Mouse (Mus musculus) B cell, adult 62 days (primary cell): ENCODE results near the gene Otud7b. TPM values are rescaled to one million over a fixed set of nuclear protein-coding genes. Genes with fewer than 3 reads are reported as not detected.

Experiments used
- total RNA-seq: library from RNA; stranded (reverse); gene quantifications from 4 replicates; pipeline ENCODE4 v1.2.4, GENCODE M21; 2023

The Otud7b gene
- total RNA-seq, result 47.2 to 62.4 TPM (median 53.9 TPM) in 4 replicates

GRCm38 (mm10) chr3:96104261-96105065 lies at the start of gene Otud7b:
Gene Otud7b (plus strand): TSS chr3:96104527.

DNA sequence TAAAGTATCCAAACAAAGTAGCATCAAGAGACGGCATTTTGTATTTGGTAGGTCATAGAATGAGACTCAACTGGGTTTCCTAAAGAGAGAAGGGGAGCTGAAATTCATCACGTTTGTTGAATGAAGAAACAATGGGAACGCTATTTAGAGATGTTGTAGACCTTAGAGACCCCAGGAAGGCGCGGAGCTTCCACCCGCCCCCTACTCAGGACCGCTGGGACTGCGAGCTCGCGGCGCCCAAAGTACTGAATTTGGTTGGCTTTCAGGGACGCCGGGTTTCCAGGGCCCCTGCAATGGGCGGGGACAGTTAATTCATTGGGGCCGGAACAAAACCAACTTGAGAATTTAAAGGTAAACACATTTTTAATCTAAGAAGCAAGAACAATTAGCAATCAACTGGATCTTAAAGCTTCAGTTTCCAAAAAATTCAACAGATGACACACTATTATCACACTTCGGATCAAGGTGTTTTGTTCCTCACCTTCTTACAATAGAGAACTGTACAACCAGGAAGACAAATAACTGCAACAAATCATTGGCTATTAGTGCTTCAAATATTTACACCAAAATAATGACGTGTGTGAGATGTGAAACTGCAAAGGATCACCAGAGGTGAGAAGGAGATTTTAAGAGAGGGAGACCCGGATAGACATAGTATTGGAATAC lies 46.0 kb upstream of the Otud7b start, which contains the start of gene Vps45:
Vps45 (minus strand) TSS at position 236 of the 666 bp plus-strand sequence.

GRCm38 (mm10) chr3:96161869-96162840 lies 57.8 kb downstream of the Otud7b start, which contains the start of gene Mtmr11:
Gene Mtmr11 (plus strand): TSS chr3:96162004.

GRCm38 (mm10) chr3:96172197-96173178 lies 68.2 kb downstream of the Otud7b start, which contains the start of gene Sf3b4:
Gene Sf3b4 (plus strand): TSS chr3:96172332.

DNA sequence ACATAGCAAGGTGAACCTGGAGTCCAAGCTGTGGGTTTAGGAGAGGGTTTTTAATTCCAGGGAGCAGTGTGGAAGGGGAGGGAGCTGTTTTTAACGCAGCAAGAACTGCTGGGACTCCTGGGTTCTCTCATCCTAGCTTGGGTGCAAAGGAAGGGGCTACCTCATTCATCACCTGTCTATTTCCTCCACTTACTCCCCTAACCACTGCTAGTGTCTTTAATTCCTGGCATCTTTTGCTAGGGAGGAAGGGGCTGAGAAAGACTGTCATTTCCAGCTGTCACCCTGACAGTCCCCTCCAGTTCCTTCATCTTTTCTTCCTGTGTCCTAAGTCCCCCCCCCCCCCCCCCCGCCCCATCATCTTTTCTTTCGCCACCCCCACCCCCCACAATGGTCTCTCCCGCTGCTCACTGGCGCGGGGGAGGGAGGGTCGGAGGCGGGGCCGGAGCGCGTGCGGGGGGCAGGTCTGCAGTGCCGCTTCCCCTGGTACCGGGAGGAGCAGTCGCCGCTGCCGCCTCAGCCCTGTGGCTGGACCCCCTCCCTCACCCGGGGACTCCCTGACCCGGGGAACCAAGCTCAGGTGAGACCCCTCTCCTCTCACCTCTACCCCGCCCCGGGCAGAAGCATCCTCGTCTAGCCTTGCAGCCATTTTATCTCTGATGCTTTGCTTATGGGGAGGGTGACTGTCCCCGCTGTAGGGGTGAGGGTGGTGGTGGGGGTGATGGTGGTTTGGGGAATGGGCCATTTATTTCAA lies 76.6 kb downstream of the Otud7b start, which contains the start of gene Sv2a:
Sv2a (plus strand) TSS at position 425 of the 751 bp plus-strand sequence.

Other genes with a start within 250 kb of the Otud7b start
- gene Prpf3, start 248.6 kb upstream of the Otud7b start, total RNA-seq, result 91.6 to 109 TPM (median 97.6 TPM) in 4 replicates
- gene Mrps21, start 233.0 kb upstream of the Otud7b start, total RNA-seq, result 90.6 to 114 TPM (median 96.0 TPM) in 4 replicates
- gene Ciart, start 222.3 kb upstream of the Otud7b start, total RNA-seq, result 239 to 260 TPM (median 248 TPM) in 4 replicates
- gene BC028528, start 212.5 kb upstream of the Otud7b start, total RNA-seq, result 56.7 to 71.3 TPM (median 66.1 TPM) in 4 replicates
- gene Aph1a, start 210.6 kb upstream of the Otud7b start, total RNA-seq, result 54.4 to 67.2 TPM (median 56.9 TPM) in 4 replicates
- gene Car14, start 199.8 kb upstream of the Otud7b start, total RNA-seq, result not detected in 4 replicates
- gene Anp32e, start 175.3 kb upstream of the Otud7b start, total RNA-seq, result 98.0 to 114 TPM (median 107 TPM) in 4 replicates
- gene Plekho1, start 108.5 kb upstream of the Otud7b start, total RNA-seq, result 189 to 205 TPM (median 195 TPM) in 4 replicates
- 11.6 to 26.4 TPM (median 18.2 TPM) in 4 replicates for gene Vps45, start 46.1 kb upstream of the Otud7b start, total RNA-seq
- 1.3 to 3.2 TPM (median 2.4 TPM) in 4 replicates for gene Mtmr11, start 57.5 kb downstream of the Otud7b start, total RNA-seq
- gene Sf3b4, start 67.8 kb downstream of the Otud7b start, total RNA-seq, result 85.7 to 87.5 TPM (median 86.2 TPM) in 4 replicates
- 2.4 to 3.8 TPM (median 3.1 TPM) in 4 replicates for gene Sv2a, start 76.6 kb downstream of the Otud7b start, total RNA-seq
- gene Bola1, start 115.2 kb downstream of the Otud7b start, total RNA-seq, result 7.2 to 11.9 TPM (median 10.7 TPM) in 4 replicates
- gene Hist2h2ab, start 115.3 kb downstream of the Otud7b start, total RNA-seq, result 2.1 to 10.6 TPM (median 3.9 TPM) in 4 replicates
- gene Hist2h2ac, start 116.4 kb downstream of the Otud7b start, total RNA-seq, result 96.9 to 100 TPM (median 98.5 TPM) in 4 replicates
- gene Hist2h2be, start 116.6 kb downstream of the Otud7b start, total RNA-seq, result 4.1 to 5.4 TPM (median 4.6 TPM) in 4 replicates
- 0.88 to 3.2 TPM (median 2.5 TPM) in 4 replicates for gene Hist2h3c2, start 134.6 kb downstream of the Otud7b start, total RNA-seq
- gene Hist2h2aa2, start 135.7 kb downstream of the Otud7b start, total RNA-seq, result 616 to 700 TPM (median 656 TPM) in 4 replicates
- 5.5 to 24.6 TPM (median 10.3 TPM) in 3 of 4 replicates, not detected in the other for gene Hist2h2aa1, start 141.0 kb downstream of the Otud7b start, total RNA-seq
- gene Hist2h3c1, start 142.2 kb downstream of the Otud7b start, total RNA-seq, result not detected in 4 replicates
- 48.7 to 60.4 TPM (median 57.4 TPM) in 4 replicates for gene Hist2h4, start 158.8 kb downstream of the Otud7b start, total RNA-seq
- gene Hist2h3b, start 164.1 kb downstream of the Otud7b start, total RNA-seq, result 132 to 189 TPM (median 159 TPM) in 4 replicates
- 175 to 207 TPM (median 186 TPM) in 4 replicates for gene Hist2h2bb, start 165.2 kb downstream of the Otud7b start, total RNA-seq
- 0.30 to 1.0 TPM (median 0.38 TPM) in 4 replicates for gene Fcgr1, start 189.4 kb downstream of the Otud7b start, total RNA-seq